Mouse (Mus musculus) adrenal gland, adult 18-20 months (tissue): ENCODE results near the gene Lmntd1. TPM values are rescaled to one million over a fixed set of nuclear protein-coding genes. Genes with fewer than 3 reads are reported as not detected.
"Not testable (repeated sequence)": the region's sequence is repeated elsewhere in the genome, so short reads cannot be mapped to it uniquely, and the experiment has no call there.

ENCODE experiments used
- DNase-seq, 2 experiments: peaks; one replicate each; pipeline ENCODE4 v3.0.0; 2021 to 2022; ENCODE audit warnings: low spot score in 2 of 2
- total RNA-seq, 2 experiments: library from RNA; stranded (reverse); gene quantifications; 1 replicate in 1 of 2; 2 replicates in 1 of 2; pipeline ENCODE4 v1.2.3; 2021

The Lmntd1 gene
- total RNA-seq, 2 experiments from 2014 or later: 0.51 to 0.66 TPM

- no peak for DNase-seq
These were observed 267.1 kb downstream of the Lmntd1 start for GRCm38 (mm10) chr6:145346789-145347557.

- no peak for DNase-seq
These were observed 267.8 kb downstream of the Lmntd1 start for GRCm38 (mm10) chr6:145346305-145346704.

GRCm38 (mm10) chr6:145344719-145345118 is 269.4 kb downstream of the Lmntd1 start:
- DNase-seq: no peak

- no peak for DNase-seq
These were observed 270.7 kb downstream of the Lmntd1 start for GRCm38 (mm10) chr6:145343457-145343856.

GRCm38 (mm10) chr6:145342836-145343235 is 271.3 kb downstream of the Lmntd1 start:
- no peak for DNase-seq

- DNase-seq: peak; percentile 70 to 75
These were observed 272.6 kb downstream of the Lmntd1 start for GRCm38 (mm10) chr6:145341301-145342193.

- peak; percentile 91 to 93 for DNase-seq
These were observed 273.4 kb downstream of the Lmntd1 start for GRCm38 (mm10) chr6:145340657-145341146.

- peak; percentile 50 to 63 for DNase-seq
These were observed 274.0 kb downstream of the Lmntd1 start for GRCm38 (mm10) chr6:145339956-145340656.

GRCm38 (mm10) chr6:145338571-145339294 is 275.4 kb downstream of the Lmntd1 start:
- no peak for DNase-seq

GRCm38 (mm10) chr6:145337521-145337920 is 276.6 kb downstream of the Lmntd1 start:
- DNase-seq: not testable (repeated sequence)

GRCm38 (mm10) chr6:145335876-145336768 is 278.0 kb downstream of the Lmntd1 start:
- peak; percentile 30 to 48 for DNase-seq

GRCm38 (mm10) chr6:145334211-145334610 is 279.9 kb downstream of the Lmntd1 start:
- no peak for DNase-seq

GRCm38 (mm10) chr6:145326141-145326806 is 287.8 kb downstream of the Lmntd1 start:
- no peak for DNase-seq

GRCm38 (mm10) chr6:145325095-145325494 is 289.0 kb downstream of the Lmntd1 start:
- no peak for DNase-seq

- DNase-seq: no peak
These were observed 289.6 kb downstream of the Lmntd1 start for GRCm38 (mm10) chr6:145324470-145324869.

GRCm38 (mm10) chr6:145322246-145322645 is 291.9 kb downstream of the Lmntd1 start:
- DNase-seq: no peak

GRCm38 (mm10) chr6:145320156-145320555 is 294.0 kb downstream of the Lmntd1 start:
- no peak for DNase-seq
